Mouse (Mus musculus) cerebellum, adult 18-20 months (tissue): ENCODE results near the gene Plb1.

Experiments
- DNase-seq, 2 experiments: peaks; one replicate each; pipeline ENCODE4 v3.0.0; 2021

The Plb1 gene

DNA sequence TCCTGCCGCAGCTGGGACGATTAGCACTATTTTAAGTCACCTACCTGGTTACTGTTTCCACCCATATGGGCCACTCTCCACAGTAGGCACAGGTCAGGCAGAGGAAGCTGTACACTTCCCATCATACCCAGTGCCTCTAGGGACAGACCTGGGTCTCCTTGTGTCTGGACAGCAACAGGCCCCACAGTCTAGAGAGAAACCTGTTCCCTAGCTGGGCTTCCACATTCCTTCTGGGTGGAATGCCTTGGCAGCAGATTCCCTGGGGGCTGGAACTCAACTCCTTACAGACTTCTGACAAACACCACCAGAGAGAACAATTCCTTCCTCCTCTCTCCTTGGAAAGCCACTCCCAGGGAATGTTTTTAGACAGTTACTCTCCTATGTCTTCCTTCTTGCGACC, 165.2 kb downstream of the Plb1 start:
- no peak for DNase-seq

DNA sequence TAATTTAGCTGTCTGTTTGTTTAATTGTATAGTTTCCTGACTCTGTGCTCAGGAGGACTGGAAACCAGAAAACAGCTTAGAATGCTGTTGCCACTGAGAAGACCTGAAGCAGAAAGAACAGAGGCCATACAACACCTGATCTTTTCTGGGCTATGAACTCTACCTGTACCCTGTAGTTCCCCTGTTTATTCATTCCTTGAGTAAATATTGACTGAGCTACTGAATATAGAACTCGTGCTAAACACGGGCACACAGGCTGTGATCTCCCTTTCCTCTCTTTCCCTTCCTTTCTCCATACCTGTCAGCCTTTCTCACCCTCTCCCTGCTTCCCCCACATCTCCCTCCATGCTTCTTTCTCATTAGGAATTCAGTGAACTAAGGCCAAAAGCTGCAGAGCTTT, 168.4 kb downstream of the Plb1 start:
- DNase-seq = no peak

DNA sequence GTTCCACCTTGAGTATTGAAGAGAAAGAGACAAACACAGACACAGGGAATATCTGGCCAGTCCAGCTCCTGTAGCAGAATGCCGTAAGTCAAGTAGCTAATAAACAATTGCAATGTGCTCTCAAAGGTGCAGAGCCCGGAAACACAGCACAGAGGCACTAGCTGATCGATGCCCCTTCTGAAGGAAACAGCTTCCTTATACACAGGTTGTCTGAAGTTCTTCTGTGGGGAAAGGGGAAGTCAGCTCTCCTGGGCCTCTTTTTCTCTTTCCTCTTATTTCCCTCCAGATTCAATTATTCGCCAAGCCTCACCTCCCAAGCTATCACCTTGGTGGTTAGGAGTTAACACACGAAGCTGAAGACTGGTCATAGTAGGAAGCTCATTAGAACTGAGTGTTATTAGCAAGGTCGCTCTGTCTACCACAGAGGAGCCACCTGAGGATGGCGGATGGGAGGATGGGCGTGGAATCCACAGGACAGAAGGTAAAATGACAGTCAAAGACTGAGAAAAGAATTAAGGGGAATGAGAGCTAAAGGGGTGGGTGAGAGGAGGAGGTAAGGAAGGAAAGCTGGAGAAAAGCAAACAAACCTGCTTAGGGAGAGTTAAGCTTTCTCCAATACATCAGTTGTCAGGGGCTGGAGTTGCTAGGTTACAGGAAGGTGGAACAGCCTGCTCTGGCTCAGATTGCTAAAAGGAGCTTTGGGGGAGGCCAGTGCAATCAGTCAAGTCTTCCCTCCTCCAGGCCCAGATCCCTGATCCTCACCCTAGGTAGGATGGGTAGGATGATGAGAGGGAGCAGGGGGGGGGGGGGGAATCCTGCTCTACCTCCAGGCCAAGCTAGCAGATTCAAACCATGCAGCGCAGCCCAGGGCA, 170.8 kb downstream of the Plb1 start:
- DNase-seq = no peak

DNA sequence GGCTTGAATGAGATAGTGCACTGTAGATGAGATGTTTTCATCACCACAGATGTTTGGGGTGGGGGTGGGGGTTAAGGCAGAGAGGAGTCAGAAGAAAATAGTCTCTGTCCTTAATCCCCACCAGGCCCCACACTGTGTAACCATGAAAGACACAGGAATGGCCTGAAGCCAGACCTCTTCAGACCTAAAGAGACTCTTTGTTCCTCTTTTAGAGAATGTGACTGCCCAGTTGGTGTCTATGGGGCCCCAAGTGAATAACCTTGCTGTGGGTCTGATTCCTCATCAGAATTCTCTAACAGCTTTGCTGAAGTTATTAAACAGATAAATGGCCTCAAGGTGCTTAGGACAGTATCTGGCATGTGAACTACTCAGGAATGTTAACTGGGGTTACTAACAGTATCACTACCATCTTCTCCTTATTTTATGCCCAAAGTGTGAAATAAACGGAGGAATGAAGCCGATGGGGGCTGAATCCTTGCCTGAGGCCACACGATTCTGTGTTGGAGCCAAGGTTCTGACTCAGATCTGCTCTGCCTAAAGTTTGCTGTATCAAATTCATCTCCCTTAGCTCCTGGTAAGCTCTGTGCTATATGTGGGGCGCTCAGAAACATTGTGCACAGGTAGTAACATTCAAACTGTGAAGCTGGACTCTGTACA, 172.8 kb downstream of the Plb1 start:
- no peak for DNase-seq

DNA sequence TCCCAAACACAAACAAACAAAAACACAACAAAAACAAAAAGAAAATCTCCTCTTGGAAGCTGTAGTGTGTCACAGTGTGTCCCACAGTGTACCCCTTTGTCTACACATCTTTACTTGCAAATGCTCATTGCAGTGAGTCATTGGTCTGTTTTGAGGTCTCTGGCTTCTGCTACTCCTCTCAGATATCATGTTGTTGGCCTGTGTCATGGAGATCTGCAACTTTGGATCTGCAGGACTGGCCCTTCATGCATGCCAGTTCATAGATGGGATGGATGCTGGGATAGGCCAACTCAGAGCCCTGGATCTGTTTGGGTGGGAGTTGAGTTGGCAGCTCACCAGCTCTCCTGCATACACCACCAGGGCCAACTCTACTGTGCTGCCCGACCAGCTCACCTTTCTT, 176.3 kb downstream of the Plb1 start:
- DNase-seq = no peak

DNA sequence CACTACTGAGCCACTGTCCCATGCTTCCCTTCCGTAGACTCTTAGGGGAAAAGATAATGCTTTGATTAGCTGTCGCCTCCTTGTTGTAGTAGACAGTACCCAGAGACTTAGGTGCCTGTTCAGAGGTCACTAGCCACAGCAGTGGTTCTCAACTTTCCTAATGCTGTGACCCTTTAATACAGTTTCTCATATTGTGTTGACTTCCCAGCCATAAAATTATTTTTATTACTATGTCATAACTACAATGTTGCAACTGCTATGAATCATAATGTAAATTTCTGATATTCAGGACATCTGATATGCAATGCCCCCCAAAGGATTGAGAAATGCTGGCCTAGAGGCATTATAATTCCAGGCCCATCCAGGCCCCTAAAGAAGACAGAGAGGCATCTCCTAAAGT, 177.2 kb downstream of the Plb1 start:
- no peak for DNase-seq

DNA sequence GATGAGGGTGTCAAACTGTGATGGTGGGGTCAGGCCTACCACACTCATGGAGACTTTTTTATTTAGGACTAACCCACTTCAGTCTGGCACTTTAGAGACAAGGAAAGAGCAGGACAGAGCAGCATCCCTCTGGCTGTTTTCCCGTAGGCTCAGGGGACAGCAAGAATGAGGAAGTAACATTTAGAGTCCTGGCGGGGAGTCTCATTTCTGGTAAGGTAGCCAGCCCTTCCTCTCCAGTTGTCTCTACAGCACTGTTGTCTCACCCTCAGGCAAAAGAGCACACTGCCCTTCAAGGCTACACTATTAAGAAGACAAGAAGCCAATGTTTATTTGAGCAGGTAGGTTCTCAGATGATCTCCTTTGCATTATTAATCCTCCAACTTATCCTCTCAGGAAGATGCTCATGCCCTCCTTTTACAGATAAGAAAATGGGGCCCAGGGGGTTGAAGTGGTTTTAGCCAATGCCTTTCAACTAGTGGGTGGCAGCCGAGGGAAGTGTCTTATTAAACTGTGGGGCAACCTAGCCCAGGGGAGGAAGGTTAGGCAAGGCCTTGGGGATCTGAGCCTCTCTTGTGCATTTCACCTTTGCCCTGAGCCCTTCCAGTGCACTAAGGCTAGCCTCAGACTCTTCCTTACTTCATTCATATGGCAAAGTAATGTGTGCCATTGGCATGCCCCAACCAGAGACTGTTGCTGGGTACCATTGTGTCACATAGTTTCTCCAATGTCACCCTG, 178.6 kb downstream of the Plb1 start:
- DNase-seq = no peak

DNA sequence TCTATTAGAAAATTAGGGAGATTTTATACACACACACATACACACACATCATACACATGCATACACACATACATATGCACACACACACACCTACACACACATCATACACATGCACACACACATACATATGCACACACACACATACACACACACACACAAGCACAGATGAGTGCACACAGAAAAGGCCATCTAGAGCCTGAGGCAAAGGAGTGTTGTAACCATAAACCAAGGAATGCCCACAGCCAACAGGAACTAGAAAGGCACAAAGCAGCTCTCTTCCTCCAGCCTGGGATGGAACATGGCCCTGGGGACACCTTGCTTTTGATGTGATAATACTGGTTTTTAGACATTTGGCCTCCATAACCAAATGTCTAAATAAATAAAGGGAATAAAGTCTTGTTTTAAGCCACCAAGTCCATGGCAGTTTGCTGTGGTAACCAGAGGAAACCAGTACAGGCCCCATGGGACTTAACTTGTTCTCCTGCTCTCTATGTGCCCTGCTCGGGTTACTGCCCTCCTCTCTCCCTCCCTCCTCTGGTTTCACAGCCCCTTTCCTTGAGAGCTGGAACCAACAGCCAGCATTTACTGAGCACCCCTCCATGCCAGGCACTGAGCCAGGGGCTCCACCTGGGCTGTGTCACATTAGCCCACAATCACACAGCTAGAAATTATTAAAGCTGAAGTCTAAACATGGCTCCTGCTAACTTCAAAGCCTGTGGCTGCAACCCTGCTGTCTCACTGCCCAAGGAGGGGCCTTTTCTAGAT, 179.9 kb downstream of the Plb1 start:
- DNase-seq = no peak

DNA sequence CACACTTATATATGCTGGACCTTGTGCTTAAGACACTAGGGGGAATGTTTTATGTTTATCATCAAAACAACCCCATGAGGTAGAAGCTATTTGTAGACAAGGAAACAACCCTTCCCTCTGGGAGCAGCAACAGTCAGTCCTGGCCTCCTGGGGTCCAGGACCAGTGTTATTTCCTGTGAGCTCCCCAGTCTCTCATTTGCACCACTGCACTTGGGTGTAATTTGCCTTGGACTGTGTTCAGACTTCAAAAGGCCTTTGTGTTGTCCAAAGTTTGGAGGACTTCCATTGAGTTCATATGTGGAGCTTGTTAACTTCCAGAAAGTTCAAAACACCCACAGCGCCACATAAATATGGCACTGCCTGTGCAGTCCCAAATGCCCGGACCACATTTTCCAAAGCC, 180.6 kb downstream of the Plb1 start:
- no peak for DNase-seq

DNA sequence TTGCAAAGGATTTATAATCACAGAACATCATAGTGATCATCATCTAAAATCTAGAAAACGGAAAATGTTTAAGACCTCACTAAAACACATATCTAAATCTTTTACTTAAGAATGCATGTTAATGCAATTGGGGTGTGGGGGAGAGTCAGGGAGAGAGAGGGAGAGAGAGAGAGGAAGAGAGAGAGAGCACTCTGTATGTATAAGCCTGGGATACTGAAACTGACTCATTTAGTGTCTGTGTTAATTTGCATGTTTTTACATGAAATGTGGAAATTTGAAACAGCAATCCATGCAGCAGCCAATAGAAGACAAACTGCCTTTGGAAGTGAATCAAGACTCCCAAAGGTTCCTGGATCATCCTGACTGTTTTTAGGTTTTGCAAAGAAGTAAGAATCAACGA, 181.1 kb downstream of the Plb1 start:
- DNase-seq = no peak

DNA sequence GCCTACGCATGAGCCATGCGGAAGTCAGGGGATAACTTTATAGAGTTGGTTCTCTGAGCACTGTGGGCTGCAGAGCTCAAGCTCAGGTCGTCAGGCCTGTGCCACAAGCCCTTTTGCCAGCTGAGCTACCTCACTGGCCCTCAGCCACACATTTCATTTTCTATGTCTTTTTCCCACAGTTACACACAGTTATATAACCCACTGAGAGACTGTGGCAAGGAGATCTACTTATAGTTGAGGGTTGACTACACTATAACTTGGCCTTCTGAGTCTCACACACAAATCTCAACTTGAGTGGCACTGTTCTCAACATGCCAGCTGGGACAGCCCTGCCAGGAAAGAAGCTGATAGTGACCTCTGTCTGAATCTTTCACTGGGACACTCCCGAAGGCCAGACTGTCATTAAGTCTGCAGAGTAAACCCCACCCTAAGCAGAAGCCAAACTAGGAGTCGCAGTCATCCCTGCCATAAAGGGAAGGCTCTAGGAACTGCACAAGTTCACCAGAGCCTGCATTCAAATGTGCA, 182.0 kb downstream of the Plb1 start:
- no peak for DNase-seq

DNA sequence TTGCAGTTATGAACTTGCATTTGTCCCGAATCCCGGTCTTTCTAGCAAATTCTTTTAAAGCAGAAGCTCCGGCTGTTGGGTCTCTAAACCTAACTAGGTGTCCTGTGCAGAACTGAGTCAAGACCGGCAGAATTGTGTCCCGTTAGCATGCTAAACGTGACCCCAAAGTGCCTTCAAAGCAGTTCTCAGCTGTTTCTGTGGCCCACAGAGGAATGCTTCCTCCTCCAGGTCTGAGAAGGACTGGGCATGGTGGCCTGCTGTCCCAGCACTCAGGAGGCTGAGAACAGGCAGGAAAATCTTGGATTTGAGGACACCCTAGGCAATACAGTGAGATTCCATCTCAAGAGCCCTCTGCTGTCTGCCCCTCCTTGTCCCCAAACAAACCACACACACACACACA, 183.0 kb downstream of the Plb1 start:
- DNase-seq = no peak
